Mouse (Mus musculus): ENCODE data around the gene Gm2075.
"Not testable (repeated sequence)": the region's sequence is repeated elsewhere in the genome, so short reads cannot be mapped to it uniquely, and the experiment has no call there.

Gene Gm2075

DNA sequence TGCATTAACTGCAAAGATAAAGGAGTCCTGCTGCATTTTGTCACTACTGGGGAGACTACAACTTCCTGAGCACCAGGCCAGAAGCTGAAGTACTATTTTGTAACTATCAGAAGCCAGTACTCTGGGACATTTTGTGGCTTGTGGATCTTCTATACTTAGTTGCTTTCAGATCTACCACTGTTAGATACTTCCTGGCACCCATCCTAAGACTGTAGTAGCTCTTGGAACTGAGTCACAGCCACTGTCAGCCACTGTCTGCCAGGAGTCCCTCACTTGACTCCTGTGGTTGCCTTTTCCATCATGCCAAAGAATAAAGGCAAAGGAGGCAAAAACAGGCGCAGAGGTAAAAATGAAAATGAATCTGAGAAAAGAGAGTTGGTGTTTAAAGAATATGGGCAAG is at the start of gene Gm2075:
Gene Gm2075 (plus strand): TSS at position 301 of the 400 bp plus-strand sequence.
- not testable (repeated sequence) for DNase-seq (ENCODE audit: low spot score)

DNA sequence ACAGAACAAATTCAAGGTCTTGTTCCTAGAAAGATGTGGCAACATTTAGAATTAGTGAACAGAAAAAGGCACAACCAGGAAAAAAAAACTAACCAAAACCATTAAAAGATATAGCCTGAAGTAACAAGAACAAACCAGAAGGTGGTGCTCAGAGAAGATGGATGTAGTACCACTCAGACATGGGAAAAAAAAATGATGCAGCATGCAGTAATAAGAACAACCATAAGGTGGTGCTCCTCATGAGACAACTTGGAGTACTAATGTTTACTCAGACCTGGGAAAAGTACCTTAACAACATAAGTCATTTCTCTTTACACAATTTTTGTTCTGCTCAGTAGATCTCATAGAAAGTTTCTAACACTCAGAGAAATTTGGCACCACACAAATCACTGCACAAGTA is 27.6 kb upstream of the Gm2075 start:
- not testable (repeated sequence) for DNase-seq (ENCODE audit: low spot score)

DNA sequence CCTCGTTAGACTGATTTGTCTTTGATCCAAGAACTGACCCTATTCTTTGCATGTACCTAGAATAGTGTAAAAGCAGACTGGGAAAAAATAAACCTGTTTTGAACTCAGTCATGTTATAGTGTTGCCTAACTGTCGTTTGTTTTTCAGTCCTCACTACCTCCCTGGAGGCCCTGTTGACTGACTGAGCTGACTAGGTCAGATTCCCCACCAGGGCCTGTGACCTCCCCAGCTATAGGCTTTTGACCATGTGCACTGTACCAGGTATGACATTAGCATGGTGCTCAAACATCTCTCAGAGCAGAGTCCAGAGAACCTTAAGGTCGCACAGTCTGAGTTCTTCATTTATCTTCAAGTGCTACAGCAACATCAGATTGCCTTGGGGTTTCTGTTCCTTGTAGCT is 7.5 kb upstream of the Gm2075 start:
- not testable (repeated sequence) for DNase-seq (ENCODE audit: low spot score)

DNA sequence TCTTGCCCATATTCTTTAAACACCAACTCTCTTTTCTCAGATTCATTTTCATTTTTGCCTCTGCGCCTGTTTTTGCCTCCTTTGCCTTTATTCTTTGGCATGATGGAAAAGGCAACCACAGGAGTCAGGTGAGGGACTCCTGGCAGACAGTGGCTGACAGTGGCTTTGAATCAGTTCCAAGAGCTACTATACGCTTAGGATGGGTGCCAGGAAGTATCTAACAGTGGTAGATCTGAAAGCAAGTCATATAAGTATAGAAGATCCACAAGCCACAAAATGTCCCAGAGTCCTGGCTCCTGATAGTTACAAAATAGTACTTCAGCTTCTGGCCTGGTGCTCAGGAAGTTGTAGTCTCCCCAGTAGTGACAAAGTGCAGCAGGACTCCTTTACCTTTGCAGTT is 7.0 kb downstream of the Gm2075 start, which contains the start of gene Gm6803:
Gene Gm6803 (minus strand): TSS at position 101 of the 400 bp plus-strand sequence.
- DNase-seq (ENCODE audit: low spot score), result not testable (repeated sequence)

DNA sequence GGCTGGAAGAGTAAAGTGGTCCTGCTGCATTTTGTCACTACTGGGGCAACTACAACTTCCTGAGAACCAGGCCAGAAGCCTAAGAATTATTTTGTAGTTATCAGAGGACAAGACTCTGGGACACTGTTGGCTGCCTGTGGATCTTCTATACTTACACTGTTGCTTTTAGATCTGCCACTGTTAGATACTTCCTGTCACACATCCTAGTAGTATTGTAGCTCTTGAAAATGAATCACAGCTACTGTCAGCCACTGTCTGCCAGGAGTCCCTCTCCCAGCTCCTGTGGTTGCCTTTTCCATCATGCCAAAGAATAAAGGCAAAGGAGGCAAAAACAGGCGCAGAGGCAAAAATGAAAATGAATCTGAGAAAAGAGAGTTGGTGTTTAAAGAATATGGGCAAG is 15.1 kb downstream of the Gm2075 start, which contains the start of gene Gm2056:
Gene Gm2056 (plus strand): TSS at position 301 of the 400 bp plus-strand sequence.
- DNase-seq (ENCODE audit: low spot score), result not testable (repeated sequence)

DNA sequence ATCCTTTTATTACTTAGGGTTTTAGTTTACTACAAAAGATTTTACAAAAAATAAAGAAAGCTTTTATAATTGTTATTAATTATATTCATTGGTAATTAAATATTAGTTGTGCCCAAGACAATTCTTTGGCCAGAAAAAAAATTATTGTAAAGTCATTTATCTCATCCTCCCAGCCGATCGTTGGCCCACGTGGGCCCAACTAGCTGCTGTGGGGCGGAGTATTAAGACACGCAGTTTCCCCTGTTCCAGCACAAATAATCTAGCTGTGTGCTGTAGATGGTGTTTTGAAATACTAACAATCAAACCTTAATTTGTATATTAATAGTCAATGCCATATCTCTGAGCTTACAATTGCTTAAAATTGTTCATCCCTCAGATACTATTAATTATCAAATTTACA is 20.6 kb downstream of the Gm2075 start:
- DNase-seq (ENCODE audit: low spot score), result not testable (repeated sequence)

DNA sequence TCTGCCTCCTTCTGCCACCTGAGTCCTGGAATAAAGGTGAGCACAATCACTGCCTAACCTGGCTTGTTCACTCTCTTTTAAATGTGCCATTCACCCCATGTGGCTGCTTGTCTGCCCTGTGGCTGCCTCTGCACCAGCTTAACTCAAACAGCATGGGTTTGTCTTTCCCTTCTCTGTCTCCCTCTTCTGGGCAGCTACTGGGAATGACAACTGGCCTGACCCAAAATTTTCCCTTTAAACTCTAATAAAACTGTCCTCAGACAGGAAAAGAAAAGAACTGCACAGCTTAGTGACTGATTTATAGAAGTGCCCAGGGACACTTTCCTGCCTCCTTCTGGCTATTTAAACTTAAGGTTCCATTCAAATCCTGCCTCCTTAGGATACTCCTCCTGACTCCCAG is 27.4 kb downstream of the Gm2075 start:
- DNase-seq (ENCODE audit: low spot score), result not testable (repeated sequence)

DNA sequence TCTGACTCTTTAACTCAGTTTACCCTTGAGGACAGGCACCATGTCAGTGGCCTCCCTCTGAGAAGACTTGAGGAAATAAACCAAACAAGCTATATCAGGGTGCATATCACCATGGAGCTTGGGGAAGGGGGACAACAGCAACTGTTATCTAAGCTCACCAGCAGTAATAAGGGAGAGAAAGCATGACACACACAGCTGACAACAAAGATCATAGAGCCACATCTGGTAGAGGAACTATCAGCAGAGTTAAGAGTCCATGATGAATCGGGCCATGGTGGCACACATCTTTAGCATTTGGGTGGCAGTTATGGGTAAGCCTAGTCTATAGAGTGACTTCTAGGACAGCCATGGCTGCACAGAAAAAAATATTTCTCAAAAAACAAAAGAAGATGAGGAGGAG is 28.1 kb downstream of the Gm2075 start:
- DNase-seq (ENCODE audit: low spot score), result not testable (repeated sequence)

DNA sequence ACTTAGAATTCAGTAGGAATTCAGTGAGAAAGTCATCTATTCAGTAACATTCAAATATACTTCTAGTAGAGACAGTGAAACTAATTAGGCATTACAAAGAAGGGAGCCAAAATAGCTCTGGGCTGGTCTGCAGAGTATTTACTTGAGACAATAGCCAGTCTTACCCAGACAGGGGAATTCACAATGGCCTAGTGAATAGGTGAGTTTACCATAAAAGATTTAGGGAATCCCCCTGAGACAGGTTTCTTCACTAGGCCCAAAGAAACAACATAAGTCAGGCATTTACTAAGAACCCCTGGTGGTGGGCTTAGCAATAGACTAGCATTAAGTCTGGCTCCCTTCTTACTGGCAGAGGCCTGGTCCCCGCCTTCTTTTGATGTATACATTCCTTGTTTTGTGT is 33.6 kb downstream of the Gm2075 start:
- not testable (repeated sequence) for DNase-seq (ENCODE audit: low spot score)
